Mouse (Mus musculus): Measurements from ENCODE around the gene Tbx20. TPM values are rescaled to one million over a fixed set of nuclear protein-coding genes. Genes with fewer than 3 reads are reported as not detected.

Tbx20 gene
- polyA plus RNA-seq, 1 experiment from 2014 or later: 80.5 TPM

GRCm38 (mm10) chr9:24760461-24760860 lies 13.6 kb downstream of the Tbx20 start:
- H3K36me3 ChIP-seq (ENCODE audit: control insufficient read depth, insufficient read depth, low read length): peaks cover 20% of the 10 kb centered on the region
- H3K9ac ChIP-seq (ENCODE audit: low read depth, low read length): no peak overlapping the region
- no peak overlapping the region for H3K4me2 ChIP-seq
- no peaks in the 10 kb centered on the region for H3K27me3 ChIP-seq (ENCODE audit: control insufficient read depth, insufficient read depth, low read length)
- H3K4me3 ChIP-seq (ENCODE audit: low read depth, low read length): no peak overlapping the region
- no peak for ATAC-seq (replicated peaks; ENCODE audit: insufficient number of reproducible peaks, low FRiP score, low TSS enrichment)
- H3K9me3 ChIP-seq (replicated peaks; ENCODE audit: control insufficient read depth, low read length): no peaks in the 10 kb centered on the region
- WGBS (ENCODE audit: insufficient replicate concordance): 42% methylated on average over 4 of the region's 4 CpGs
- no peak overlapping the region for H3K27ac ChIP-seq (ENCODE audit: low read depth, low read length)
- peaks cover 7% of the 10 kb centered on the region for H3K4me1 ChIP-seq (ENCODE audit: control insufficient read depth, insufficient read depth, low read length)

- H3K27me3 ChIP-seq (ENCODE audit: control insufficient read depth, insufficient read depth, low read length): no peaks in the 10 kb centered on the region
- ATAC-seq (replicated peaks; ENCODE audit: insufficient number of reproducible peaks, low FRiP score, low TSS enrichment): no peak
- no peak overlapping the region for H3K9ac ChIP-seq (ENCODE audit: low read depth, low read length)
- H3K27ac ChIP-seq (ENCODE audit: low read depth, low read length): no peak overlapping the region
- H3K36me3 ChIP-seq (ENCODE audit: control insufficient read depth, insufficient read depth, low read length): peaks cover 21% of the 10 kb centered on the region
- H3K9me3 ChIP-seq (replicated peaks; ENCODE audit: control insufficient read depth, low read length): no peaks in the 10 kb centered on the region
- no peak overlapping the region for H3K4me3 ChIP-seq (ENCODE audit: low read depth, low read length)
- peaks cover 5% of the 10 kb centered on the region; the same call in 1 of the 2 replicates for H3K4me1 ChIP-seq (ENCODE audit: control insufficient read depth, insufficient read depth, low read length)
- H3K4me2 ChIP-seq: no peak overlapping the region
- 90% methylated on average over 5 of the region's 5 CpGs for WGBS (ENCODE audit: insufficient replicate concordance)
Observed at GRCm38 (mm10) chr9:24744958-24745357, 29.1 kb downstream of the Tbx20 start.

- no peaks in the 10 kb centered on the region for H3K4me1 ChIP-seq (ENCODE audit: control insufficient read depth, insufficient read depth, low read length)
- no peaks in the 10 kb centered on the region for H3K9me3 ChIP-seq (replicated peaks; ENCODE audit: control insufficient read depth, low read length)
- no peak overlapping the region for H3K4me2 ChIP-seq
- no peak for ATAC-seq (replicated peaks; ENCODE audit: insufficient number of reproducible peaks, low FRiP score, low TSS enrichment)
- H3K27ac ChIP-seq (ENCODE audit: low read depth, low read length): no peak overlapping the region
- H3K4me3 ChIP-seq (ENCODE audit: low read depth, low read length): no peak overlapping the region
- H3K27me3 ChIP-seq (ENCODE audit: control insufficient read depth, insufficient read depth, low read length): no peaks in the 10 kb centered on the region
- H3K36me3 ChIP-seq (ENCODE audit: control insufficient read depth, insufficient read depth, low read length): no peaks in the 10 kb centered on the region
- H3K9ac ChIP-seq (ENCODE audit: low read depth, low read length): no peak overlapping the region
Observed at GRCm38 (mm10) chr9:24701246-24701645, 72.9 kb downstream of the Tbx20 start.

GRCm38 (mm10) chr9:24696405-24696778 lies 77.7 kb downstream of the Tbx20 start:
- Histone ChIP-seq H3K4me2 (peak overlapping the region; percentile 95), H3K4me1 (ENCODE audit: control insufficient read depth, insufficient read depth, low read length) (no peaks in the 10 kb centered on the region; the same call in 1 of the 2 replicates), H3K27ac (ENCODE audit: low read depth, low read length) (no peak overlapping the region), H3K4me3 (ENCODE audit: low read depth, low read length) (peak overlapping the region; percentile 44), H3K36me3 (ENCODE audit: control insufficient read depth, insufficient read depth, low read length) (no peaks in the 10 kb centered on the region), H3K9me3 (replicated peaks; ENCODE audit: control insufficient read depth, low read length) (no peaks in the 10 kb centered on the region), H3K27me3 (ENCODE audit: control insufficient read depth, insufficient read depth, low read length) (no peaks in the 10 kb centered on the region), H3K9ac (ENCODE audit: low read depth, low read length) (peak overlapping the region; percentile 44; the same call in 1 of the 2 replicates)
- 11% methylated on average over 9 of the region's 9 CpGs for WGBS (ENCODE audit: insufficient replicate concordance)
- ATAC-seq (replicated peaks; ENCODE audit: insufficient number of reproducible peaks, low FRiP score, low TSS enrichment): no peak

- WGBS (ENCODE audit: insufficient replicate concordance): 1% methylated on average over 45 of the region's 45 CpGs
- Histone ChIP-seq H3K4me1 (ENCODE audit: control insufficient read depth, insufficient read depth, low read length) (no peaks in the 10 kb centered on the region; the same call in 1 of the 2 replicates), H3K36me3 (ENCODE audit: control insufficient read depth, insufficient read depth, low read length) (no peaks in the 10 kb centered on the region), H3K9me3 (replicated peaks; ENCODE audit: control insufficient read depth, low read length) (no peaks in the 10 kb centered on the region), H3K9ac (ENCODE audit: low read depth, low read length) (peak within 1 kb of the TSS; percentile 44), H3K27me3 (ENCODE audit: control insufficient read depth, insufficient read depth, low read length) (no peaks in the 10 kb centered on the region), H3K27ac (ENCODE audit: low read depth, low read length) (no peak within 1 kb of the TSS), H3K4me3 (ENCODE audit: low read depth, low read length) (peak within 1 kb of the TSS; percentile 44), H3K4me2 (peak within 1 kb of the TSS; percentile 95)
- ATAC-seq (replicated peaks; ENCODE audit: insufficient number of reproducible peaks, low FRiP score, low TSS enrichment): peak; percentile 81
Observed at GRCm38 (mm10) chr9:24695700-24696404, 78.3 kb downstream of the Tbx20 start, which contains the start of gene Dpy19l2. Dpy19l2 (minus strand) TSS chr9:24696293.

Other genes starting within 250 kb of the Tbx20 start
- not detected in 2 replicates for gene Cypt4, start 149.1 kb downstream of the Tbx20 start, polyA plus RNA-seq (2014; fragmentation: Nextera tagmentation; extraction: Ambion mirVana)
- gene Dpy19l2, start 78.0 kb downstream of the Tbx20 start, polyA plus RNA-seq (2014; fragmentation: Nextera tagmentation; extraction: Ambion mirVana): 0.15 and 0.23 TPM in 2 replicates